Mouse (Mus musculus) forebrain, embryonic 15.5 days (tissue): Measurements from ENCODE around the gene L3mbtl1. TPM values are rescaled to one million over a fixed set of nuclear protein-coding genes. Genes with fewer than 3 reads are reported as not detected.

Source experiments
- ATAC-seq: fragments of 200-750 bp; cut with Nextera tagmentation; replicated peaks from 2 replicates; pipeline ENCODE4 v1.8.0; 2017; ENCODE audit warnings: mild to moderate bottlenecking, moderate TSS enrichment, moderate library complexity
- H3K27ac ChIP-seq: fragments of 300-500 bp; sonication (generic); replicated peaks from 2 replicates; pipeline ENCODE4 v1.5.1; 2015; ENCODE audit warnings: mild to moderate bottlenecking, inconsistent platforms
- H3K27me3 ChIP-seq: fragments of 300-500 bp; sonication (generic); 2 replicates; pipeline ENCODE4 v1.6.1; 2015; ENCODE audit warnings: inconsistent platforms
- H3K36me3 ChIP-seq: fragments of 300-500 bp; sonication (generic); 2 replicates; pipeline ENCODE4 v1.6.1; 2015; ENCODE audit warnings: mild to moderate bottlenecking, inconsistent platforms
- H3K4me1 ChIP-seq: fragments of 300-500 bp; sonication (generic); 2 replicates; pipeline ENCODE4 v1.6.1; 2015; ENCODE audit warnings: inconsistent platforms
- H3K4me2 ChIP-seq: fragments of 300-500 bp; sonication (generic); replicated peaks from 2 replicates; pipeline ENCODE4 v1.6.1; 2015; ENCODE audit warnings: mild to moderate bottlenecking, inconsistent platforms
- H3K4me3 ChIP-seq: fragments of 300-500 bp; sonication (generic); 2 replicates; pipeline ENCODE4 v1.5.1; 2015; ENCODE audit warnings: mild to moderate bottlenecking, inconsistent platforms
- H3K9ac ChIP-seq: fragments of 300-500 bp; sonication (generic); replicated peaks from 2 replicates; pipeline ENCODE4 v1.6.1; 2015; ENCODE audit warnings: mild to moderate bottlenecking, inconsistent platforms
- H3K9me3 ChIP-seq: fragments of 300-500 bp; sonication (generic); 2 replicates; pipeline ENCODE4 v1.6.1; 2016; ENCODE audit warnings: inconsistent platforms
- WGBS: fragments of 180-500 bp; shearing (Covaris S2); methylation state at CpG from one replicate; pipeline ENCODE4 v1.1.7; 2015; ENCODE audit warnings: mixed read lengths; 5-methylcytosine and 5-hydroxymethylcytosine counted together
- polyA plus RNA-seq: library from polyadenylated mRNA; unstranded; fragments of >200 nt; fragmentation: Nextera tagmentation; extraction: Ambion mirVana; gene quantifications from 2 replicates; pipeline ENCODE4 v1.2.1, GENCODE M21; 2015

L3mbtl1 gene
- polyA plus RNA-seq, 1 experiment from 2014 or later = 1.3 TPM

DNA sequence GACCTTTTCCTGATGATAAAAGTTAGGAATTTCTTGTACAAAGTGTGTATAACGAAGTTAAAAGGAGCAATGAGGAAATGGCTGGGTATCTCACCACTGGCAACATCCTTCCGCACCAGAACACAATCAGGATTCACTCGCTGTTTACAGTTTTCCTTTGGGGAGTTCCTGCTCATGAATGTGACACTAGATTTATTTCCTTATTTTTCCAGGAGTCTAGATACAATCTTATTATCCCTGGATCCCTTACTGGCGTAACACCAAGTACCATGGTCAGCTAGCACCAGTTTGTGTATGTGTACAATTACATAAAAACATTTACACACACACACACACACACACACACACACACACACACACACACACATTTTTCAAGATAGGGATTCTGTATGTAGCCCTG lies 64.0 kb downstream of the L3mbtl1 start:
- no peak overlapping the region for H3K9ac ChIP-seq
- no peaks in the 10 kb centered on the region for H3K36me3 ChIP-seq
- H3K4me1 ChIP-seq = no peaks in the 10 kb centered on the region
- 82% methylated on average over 4 of the region's 4 CpGs for WGBS
- H3K4me2 ChIP-seq = no peak overlapping the region
- no peaks in the 10 kb centered on the region for H3K9me3 ChIP-seq
- ATAC-seq = no peak
- no peak overlapping the region for H3K27ac ChIP-seq
- no peak overlapping the region for H3K4me3 ChIP-seq
- no peaks in the 10 kb centered on the region for H3K27me3 ChIP-seq

DNA sequence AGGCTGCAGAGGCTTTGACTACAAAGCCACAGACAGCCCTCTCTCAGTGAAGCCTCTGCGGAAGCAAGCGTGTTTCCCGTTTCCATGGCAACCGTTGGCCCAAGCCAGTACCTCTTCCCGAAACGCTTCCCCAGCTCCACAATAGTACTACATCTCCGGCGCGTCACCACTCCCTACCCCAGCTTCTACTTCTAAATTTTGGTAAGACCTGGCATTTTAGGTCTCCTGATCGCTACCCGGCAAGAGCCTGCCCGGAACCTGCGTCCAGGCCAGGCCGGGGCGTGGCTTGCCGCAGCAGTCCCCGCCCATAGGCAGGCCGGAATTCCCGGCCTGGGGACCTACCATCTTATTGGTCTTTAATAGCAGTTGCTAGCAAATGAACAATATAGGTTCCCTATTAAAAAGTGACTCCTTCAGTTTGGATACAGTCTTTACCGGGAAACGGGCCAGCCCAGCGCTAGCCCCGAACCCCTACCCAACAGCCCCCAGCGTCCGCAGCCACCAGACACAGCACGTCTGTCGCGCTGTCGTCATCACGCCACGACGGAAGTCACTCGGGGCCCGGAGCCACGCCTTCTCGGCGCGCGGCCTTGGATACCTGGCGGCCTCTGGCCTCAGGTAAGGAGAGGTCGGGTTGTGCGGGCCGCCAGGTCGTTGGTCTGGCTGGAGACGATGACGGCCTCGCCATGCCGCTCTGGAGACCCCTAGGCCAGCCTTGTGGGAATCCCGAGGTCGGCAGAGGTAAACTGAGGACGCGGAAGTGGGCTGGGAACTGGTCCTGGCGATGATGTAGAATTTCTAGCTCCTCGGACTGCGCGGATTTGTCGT lies 73.9 kb downstream of the L3mbtl1 start, which contains the start of gene Ift52:
Gene Ift52, plus strand, starts transcription at position 439 of the 828 bp plus-strand sequence.
- Histone ChIP-seq H3K27me3 (no peaks in the 10 kb centered on the region), H3K4me2 (peak within 1 kb of the TSS; percentile 50), H3K27ac (peak within 1 kb of the TSS; percentile 85), H3K4me1 (peaks cover 15% of the 10 kb centered on the region), H3K4me3 (peak within 1 kb of the TSS; percentile 99), H3K9ac (peak within 1 kb of the TSS; percentile 83), H3K9me3 (no peaks in the 10 kb centered on the region), H3K36me3 (no peaks in the 10 kb centered on the region)
- under 1% methylated on average over 57 of the region's 57 CpGs for WGBS
- ATAC-seq = peak; percentile 97

Other genes starting within 250 kb of the L3mbtl1 start
- gene Srsf6, start 11.9 kb upstream of the L3mbtl1 start, polyA plus RNA-seq = 172 and 180 TPM in 2 replicates
- 0.32 TPM in 1 of 2 replicates, not detected in the other for gene Sgk2, start 43.9 kb downstream of the L3mbtl1 start, polyA plus RNA-seq
- gene Ift52, start 73.9 kb downstream of the L3mbtl1 start, polyA plus RNA-seq = 38.4 and 40.2 TPM in 2 replicates
- gene Mybl2, start 111.2 kb downstream of the L3mbtl1 start, polyA plus RNA-seq = 11.8 and 14.3 TPM in 2 replicates
- gene Gtsf1l, start 144.4 kb downstream of the L3mbtl1 start, polyA plus RNA-seq = not detected in 2 replicates